Mouse (Mus musculus): ENCODE data around the gene Tmed1. TPM values are rescaled to one million over a fixed set of nuclear protein-coding genes. Genes with fewer than 3 reads are reported as not detected.
A peak's percentile ranks its signal among the peaks of the same experiment; 100 is the strongest.

Gene Tmed1
- polyA plus RNA-seq (2015; fragmentation: Nextera tagmentation; extraction: Ambion mirVana) = 56.4 and 57.7 TPM in 2 replicates

DNA sequence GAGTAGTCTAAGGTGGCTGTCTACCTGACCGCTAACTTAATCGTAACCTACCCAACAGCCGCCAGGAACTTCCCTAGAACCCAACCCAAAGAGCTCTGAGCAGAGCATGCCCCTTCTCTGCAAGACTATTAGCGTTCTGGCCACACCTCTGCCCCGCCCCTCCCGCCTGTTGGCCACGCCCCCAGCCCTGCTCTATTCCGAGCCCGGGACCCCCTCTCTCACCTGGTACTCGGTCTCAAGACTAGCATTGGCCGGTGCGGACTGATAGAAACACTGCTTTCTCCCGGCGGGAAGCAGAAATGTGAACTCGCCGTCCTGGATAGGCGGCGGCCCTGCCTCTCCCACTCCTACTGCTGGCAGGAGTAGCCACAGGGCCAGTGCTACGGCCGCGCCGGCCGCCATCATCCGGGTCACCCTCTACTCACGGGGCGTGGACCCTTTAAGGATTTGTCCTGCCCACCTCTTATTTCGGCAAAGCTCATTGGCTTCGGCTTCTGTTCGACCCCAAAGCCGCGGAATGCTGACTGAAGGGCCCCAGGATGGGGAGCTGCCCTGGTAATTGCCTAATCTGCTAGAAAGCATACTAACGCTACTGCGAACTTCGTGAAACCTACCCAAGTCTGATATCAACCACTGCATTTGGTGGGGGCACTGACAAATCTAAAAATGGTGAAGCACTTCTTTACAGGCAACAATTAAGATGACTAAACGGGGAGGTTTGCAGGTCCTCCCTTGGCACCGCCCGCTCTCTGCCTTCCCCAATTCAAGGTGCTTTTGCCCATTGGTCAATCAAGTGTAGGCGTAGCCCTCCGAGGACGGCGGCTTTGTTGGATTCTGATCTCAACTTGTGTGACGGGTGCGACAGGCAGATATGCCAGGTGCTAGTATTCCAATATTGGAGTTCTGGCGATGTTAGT lies at the start of gene Tmed1:
Gene Tmed1 (minus strand): TSS at position 481 of the 917 bp plus-strand sequence.
- peak; percentile 96 for ATAC-seq (replicated peaks)
- H3K27ac ChIP-seq (replicated peaks) = peak within 1 kb of the TSS; percentile 95
- H3K4me3 ChIP-seq = peak within 1 kb of the TSS; percentile 84
- peaks cover 18% of the 10 kb centered on the region for H3K4me1 ChIP-seq
- H3K9me3 ChIP-seq = no peaks in the 10 kb centered on the region
- H3K27me3 ChIP-seq = no peaks in the 10 kb centered on the region
- under 1% methylated on average over 44 of the region's 44 CpGs for WGBS
- peak within 1 kb of the TSS; percentile 61 for H3K4me2 ChIP-seq (replicated peaks)
- H3K36me3 ChIP-seq = peaks cover 36% of the 10 kb centered on the region
- H3K9ac ChIP-seq (replicated peaks) = peak within 1 kb of the TSS; percentile 78

- no peak overlapping the region for H3K4me2 ChIP-seq (replicated peaks)
- 94% methylated on average over 3 of the region's 3 CpGs for WGBS
- H3K4me3 ChIP-seq = no peak overlapping the region
- H3K36me3 ChIP-seq = peaks cover 6% of the 10 kb centered on the region; the same call in 1 of the 2 replicates
- no peaks in the 10 kb centered on the region for H3K4me1 ChIP-seq
- H3K9ac ChIP-seq (replicated peaks) = no peak overlapping the region
- H3K27me3 ChIP-seq = no peaks in the 10 kb centered on the region
- no peaks in the 10 kb centered on the region for H3K9me3 ChIP-seq
- H3K27ac ChIP-seq (replicated peaks) = no peak overlapping the region
- ATAC-seq (replicated peaks) = no peak
Measured at GRCm38 (mm10) chr9:21559151-21559550, 49.1 kb upstream of the Tmed1 start.

- H3K27me3 ChIP-seq = no peaks in the 10 kb centered on the region
- H3K4me2 ChIP-seq (replicated peaks) = no peak overlapping the region
- ATAC-seq (replicated peaks) = no peak
- H3K4me1 ChIP-seq = no peaks in the 10 kb centered on the region
- no peak overlapping the region for H3K27ac ChIP-seq (replicated peaks)
- H3K4me3 ChIP-seq = no peak overlapping the region
- 82% methylated on average over 4 of the region's 4 CpGs for WGBS
- H3K9ac ChIP-seq (replicated peaks) = no peak overlapping the region
- peaks cover 6% of the 10 kb centered on the region; the same call in 1 of the 2 replicates for H3K36me3 ChIP-seq
- H3K9me3 ChIP-seq = no peaks in the 10 kb centered on the region
Measured at GRCm38 (mm10) chr9:21558366-21558765, 48.3 kb upstream of the Tmed1 start.

DNA sequence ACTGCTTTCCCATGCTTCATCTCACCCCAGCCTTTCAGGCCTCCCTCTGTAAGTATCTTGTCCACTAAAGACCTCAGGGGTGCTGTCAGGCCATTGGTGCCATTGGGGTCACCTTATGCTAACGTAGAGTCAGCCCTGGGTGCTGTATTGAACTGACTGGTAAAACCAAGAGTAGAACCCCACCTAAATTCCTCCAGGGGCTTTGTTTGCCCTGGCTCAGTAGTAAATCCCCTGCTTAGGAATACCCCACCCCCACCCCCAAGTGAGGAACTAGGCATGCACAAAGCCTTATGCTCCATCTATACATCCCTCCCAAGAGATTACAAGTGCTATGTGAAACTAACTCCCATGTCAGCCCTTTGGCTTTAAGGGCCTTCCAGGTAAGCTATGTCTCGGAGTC lies 47.5 kb upstream of the Tmed1 start:
- 94% methylated on average over 2 of the region's 2 CpGs for WGBS
- no peak overlapping the region for H3K4me3 ChIP-seq
- no peaks in the 10 kb centered on the region for H3K4me1 ChIP-seq
- no peak overlapping the region for H3K4me2 ChIP-seq (replicated peaks)
- H3K36me3 ChIP-seq = peaks cover 7% of the 10 kb centered on the region; the same call in 1 of the 2 replicates
- ATAC-seq (replicated peaks) = no peak
- no peaks in the 10 kb centered on the region for H3K9me3 ChIP-seq
- H3K27me3 ChIP-seq = no peaks in the 10 kb centered on the region
- H3K27ac ChIP-seq (replicated peaks) = no peak overlapping the region
- no peak overlapping the region for H3K9ac ChIP-seq (replicated peaks)

GRCm38 (mm10) chr9:21556996-21557395 lies 46.9 kb upstream of the Tmed1 start:
- whole genome bisulfite sequencing = 93% methylated on average over 2 of the region's 2 CpGs
- no peak overlapping the region for H3K4me3 ChIP-seq
- no peak for ATAC-seq (replicated peaks)

DNA sequence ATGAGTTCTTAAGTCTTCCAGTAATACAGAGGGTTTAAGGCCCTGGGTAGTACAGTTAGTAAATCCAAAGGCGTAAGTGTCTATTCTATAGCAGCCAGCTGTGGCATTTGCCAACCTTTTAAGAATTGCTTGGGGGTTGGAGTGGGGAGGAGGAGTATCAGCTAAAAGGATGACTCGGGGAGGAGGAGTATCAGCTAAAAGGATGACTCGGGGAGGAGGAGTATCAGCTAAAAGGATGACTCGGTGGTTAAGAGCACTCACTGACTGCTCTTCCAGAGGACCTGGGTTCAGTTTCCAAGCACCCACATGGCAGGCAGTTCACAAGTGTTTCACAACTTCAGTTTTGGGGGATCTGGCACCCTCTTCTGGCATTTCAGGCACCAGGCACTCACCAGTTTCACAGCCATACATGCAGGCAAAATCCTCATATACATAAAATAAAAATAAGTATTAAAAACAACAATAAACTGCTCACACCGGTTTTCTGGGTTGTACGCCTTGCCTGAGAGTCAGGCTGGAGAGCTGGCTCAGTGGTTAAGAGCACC lies 45.2 kb upstream of the Tmed1 start:
- H3K36me3 ChIP-seq = 0 out of 2 replicates have a peak, but pooled peaks cover 9% of the 10 kb centered on the region
- WGBS = 89% methylated on average over 6 of the region's 6 CpGs
- no peaks in the 10 kb centered on the region for H3K27me3 ChIP-seq
- H3K9me3 ChIP-seq = no peaks in the 10 kb centered on the region
- H3K27ac ChIP-seq (replicated peaks) = no peak overlapping the region
- H3K4me3 ChIP-seq = no peak overlapping the region
- no peak for ATAC-seq (replicated peaks)
- H3K4me1 ChIP-seq = 0 out of 2 replicates have a peak, but pooled peaks cover 10% of the 10 kb centered on the region
- H3K9ac ChIP-seq (replicated peaks) = no peak overlapping the region
- no peak overlapping the region for H3K4me2 ChIP-seq (replicated peaks)

More at GRCm38 (mm10) chr9:21556996-21557395, 46.9 kb upstream of the Tmed1 start:
- no peak overlapping the region for H3K9ac ChIP-seq (replicated peaks)
- H3K36me3 ChIP-seq = 0 out of 2 replicates have a peak, but pooled peaks cover 5% of the 10 kb centered on the region
- H3K4me2 ChIP-seq (replicated peaks) = no peak overlapping the region
- no peak overlapping the region for H3K27ac ChIP-seq (replicated peaks)
- no peaks in the 10 kb centered on the region for H3K4me1 ChIP-seq
- H3K9me3 ChIP-seq = no peaks in the 10 kb centered on the region
- H3K27me3 ChIP-seq = no peaks in the 10 kb centered on the region

GRCm38 (mm10) chr9:21553607-21554273 lies 43.7 kb upstream of the Tmed1 start:
- ATAC-seq (replicated peaks) = no peak
- no peaks in the 10 kb centered on the region for H3K27me3 ChIP-seq
- no peak overlapping the region for H3K4me2 ChIP-seq (replicated peaks)
- no peak overlapping the region for H3K4me3 ChIP-seq
- H3K36me3 ChIP-seq = 0 out of 2 replicates have a peak, but pooled peaks cover 9% of the 10 kb centered on the region
- WGBS = 96% methylated on average over 6 of the region's 6 CpGs
- H3K4me1 ChIP-seq = peaks cover 19% of the 10 kb centered on the region
- no peak overlapping the region for H3K27ac ChIP-seq (replicated peaks)
- no peaks in the 10 kb centered on the region for H3K9me3 ChIP-seq
- H3K9ac ChIP-seq (replicated peaks) = no peak overlapping the region

- Histone ChIP-seq H3K9me3 (no peaks in the 10 kb centered on the region), H3K4me2 (replicated peaks) (no peak overlapping the region), H3K27me3 (no peaks in the 10 kb centered on the region), H3K4me3 (no peak overlapping the region), H3K27ac (replicated peaks) (no peak overlapping the region), H3K4me1 (peaks cover 29% of the 10 kb centered on the region), H3K36me3 (0 out of 2 replicates have a peak, but pooled peaks cover 9% of the 10 kb centered on the region), H3K9ac (replicated peaks) (no peak overlapping the region)
- 98% methylated on average over 2 of the region's 2 CpGs for WGBS
- ATAC-seq (replicated peaks) = no peak
Measured at GRCm38 (mm10) chr9:21551049-21551448, 41.0 kb upstream of the Tmed1 start.

GRCm38 (mm10) chr9:21547075-21547941 lies 37.3 kb upstream of the Tmed1 start:
- H3K9me3 ChIP-seq = no peaks in the 10 kb centered on the region
- H3K27me3 ChIP-seq = no peaks in the 10 kb centered on the region
- H3K36me3 ChIP-seq = 0 out of 2 replicates have a peak, but pooled peaks cover 4% of the 10 kb centered on the region
- peak overlapping the region; percentile 99 for H3K27ac ChIP-seq (replicated peaks)
- peak overlapping the region; percentile 96 for H3K9ac ChIP-seq (replicated peaks)
- peak; percentile 17 for ATAC-seq (replicated peaks)
- H3K4me3 ChIP-seq = peak overlapping the region; percentile 78
- H3K4me2 ChIP-seq (replicated peaks) = peak overlapping the region; percentile 83
- WGBS = under 1% methylated on average over 49 of the region's 66 CpGs
- peaks cover 38% of the 10 kb centered on the region for H3K4me1 ChIP-seq

DNA sequence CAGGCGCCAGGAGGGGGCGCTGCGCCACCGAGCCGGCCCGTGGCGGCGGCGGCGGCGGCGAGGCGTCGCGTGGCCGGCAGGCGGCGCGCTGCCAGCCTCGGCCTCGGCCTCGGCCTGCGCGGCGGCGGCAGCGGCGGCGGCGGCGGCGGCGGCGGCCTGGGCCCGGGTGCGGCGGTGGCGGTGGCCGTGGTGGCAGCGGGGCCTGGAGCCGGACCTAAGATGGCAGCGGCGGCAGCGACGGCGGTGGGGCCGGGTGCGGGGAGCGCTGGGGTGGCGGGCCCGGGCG lies 36.7 kb upstream of the Tmed1 start, which contains the start of gene Carm1:
Gene Carm1 (plus strand): TSS at position 106 of the 286 bp plus-strand sequence.
- Histone ChIP-seq H3K9ac (replicated peaks) (peak within 1 kb of the TSS; percentile 96), H3K4me1 (peaks cover 38% of the 10 kb centered on the region), H3K27me3 (no peaks in the 10 kb centered on the region), H3K36me3 (0 out of 2 replicates have a peak, but pooled peaks cover 3% of the 10 kb centered on the region), H3K9me3 (no peaks in the 10 kb centered on the region), H3K27ac (replicated peaks) (peak within 1 kb of the TSS; percentile 99), H3K4me3 (peak within 1 kb of the TSS; percentile 78), H3K4me2 (replicated peaks) (peak within 1 kb of the TSS; percentile 83)
- no peak for ATAC-seq (replicated peaks)
- WGBS = under 1% methylated on average over 36 of the region's 52 CpGs
